In the genomic region with DNA sequence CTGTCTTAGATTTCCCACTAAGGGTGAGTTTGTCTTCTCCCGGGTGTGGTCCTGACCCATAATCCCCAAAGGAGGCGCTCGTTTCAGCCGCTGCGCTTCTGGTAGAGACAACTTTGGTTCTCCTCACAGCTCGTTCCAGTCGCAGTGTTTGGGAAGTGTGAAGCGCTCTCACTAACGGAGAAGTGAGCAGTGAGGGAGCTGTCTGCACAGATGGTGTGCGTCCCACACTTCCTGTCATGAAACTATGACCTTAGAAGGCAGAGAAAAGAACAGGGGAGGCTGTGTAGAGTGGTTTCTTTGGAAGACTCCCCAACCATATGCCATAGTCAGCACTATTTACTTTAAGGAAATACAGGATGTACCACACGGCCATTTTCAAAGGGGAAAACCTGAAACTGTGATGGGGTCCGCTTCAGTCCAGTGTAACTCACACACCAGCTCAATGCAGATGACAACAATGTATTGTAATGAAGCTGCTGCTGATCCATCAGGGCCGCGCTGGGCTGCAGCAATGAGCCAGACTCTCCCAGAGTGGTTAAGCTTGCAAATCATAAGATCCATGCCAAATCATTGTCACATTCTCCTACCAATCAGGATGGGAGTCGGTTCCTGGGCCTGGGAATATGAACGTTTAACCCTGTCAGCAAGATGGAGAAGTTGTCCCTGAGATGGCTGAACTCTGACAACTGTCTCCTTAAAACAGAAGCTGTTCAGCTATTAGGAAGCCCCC, we compare ENCODE assay signal across 12 mouse cellular contexts. TPM values are rescaled to one million over a fixed set of nuclear protein-coding genes. Genes with fewer than 3 reads are reported as not detected.
A peak's percentile ranks its signal among the peaks of the same experiment; 100 is the strongest.
DNase-seq lines count a peak whose midpoint lies in the region; ATAC-seq lines count a peak whose summit lies in the region.
"Had no signal": no experiment of that assay in that cellular context is flagged by ENCODE, and none has a peak within 500 bp of the region (broad histone marks: within the 10 kb centered on the region; RNA-seq: fewer than 3 reads in every experiment).

No protein-coding gene starts in this region.

- H3K4me1 ChIP-seq in forebrain, embryonic 13.5 days = peaks cover 8% of the 10 kb centered on the region; the same call in 1 of the 2 replicates
- no peaks in the 10 kb centered on the region for H3K4me1 ChIP-seq in forebrain, embryonic 12.5 days
- H3K4me1 ChIP-seq: midbrain, embryonic 13.5 days had no signal

- DNase-seq in left cerebral cortex, adult 18-20 months (ENCODE audit: low spot score in 2 of 2) = peak; percentile 63 to 72
- no peak for DNase-seq in left cerebral cortex, postnatal 4 days
- DNase-seq in kidney, postnatal 10 days = peak; percentile 53
- DNase-seq in right cerebral cortex, postnatal 14 days = peak; percentile 31
- DNase-seq in yolk sac, embryonic 10.5 days (ENCODE audit: low spot score) = no peak
- no peak for DNase-seq in natural killer cell, adult 2 months (ENCODE audit: low spot score in 2 of 2)
- DNase-seq: embryo, embryonic 11 days; liver had no signal

- H3K27me3 ChIP-seq in forebrain, embryonic 13.5 days = no peaks in the 10 kb centered on the region
- no peaks in the 10 kb centered on the region for H3K27me3 ChIP-seq in forebrain, embryonic 12.5 days
- H3K27me3 ChIP-seq: midbrain, embryonic 13.5 days had no signal

- ATAC-seq in forebrain, embryonic 13.5 days = peak; percentile 77
- ATAC-seq in forebrain, embryonic 12.5 days (ENCODE audit: low FRiP score) = no peak
- ATAC-seq: hindbrain, embryonic 16.5 days; midbrain, embryonic 13.5 days had no signal

- H3K9me3 ChIP-seq in forebrain, embryonic 13.5 days (replicated peaks) = no peaks in the 10 kb centered on the region
- no peaks in the 10 kb centered on the region for H3K9me3 ChIP-seq in forebrain, embryonic 12.5 days
- H3K9me3 ChIP-seq: midbrain, embryonic 13.5 days had no signal

- WGBS in forebrain, embryonic 13.5 days = 70% methylated on average over 16 of the region's 16 CpGs
- WGBS in forebrain, embryonic 12.5 days = 72% methylated on average over 16 of the region's 16 CpGs

- H3K27ac ChIP-seq in forebrain, embryonic 13.5 days = no peak overlapping the region
- H3K27ac ChIP-seq in forebrain, embryonic 12.5 days = no peak overlapping the region
- H3K27ac ChIP-seq: midbrain, embryonic 13.5 days had no signal

- peaks cover 39% of the 10 kb centered on the region for H3K36me3 ChIP-seq in forebrain, embryonic 13.5 days (ENCODE audit: poor library complexity, severe bottlenecking)
- peaks cover 19% of the 10 kb centered on the region for H3K36me3 ChIP-seq in forebrain, embryonic 12.5 days (replicated peaks)

- intact Hi-C loops in left cerebral cortex, postnatal 4 days (cut with DNase I) = no loop called here

- H3K4me3 ChIP-seq in forebrain, embryonic 13.5 days = no peak overlapping the region
- no peak overlapping the region for H3K4me3 ChIP-seq in forebrain, embryonic 12.5 days (replicated peaks)
- H3K4me3 ChIP-seq: midbrain, embryonic 13.5 days had no signal

- no peak overlapping the region for H3K4me2 ChIP-seq in forebrain, embryonic 13.5 days
- H3K4me2 ChIP-seq in forebrain, embryonic 12.5 days = no peak overlapping the region
- H3K4me2 ChIP-seq: midbrain, embryonic 13.5 days had no signal

- no peak overlapping the region for H3K9ac ChIP-seq in forebrain, embryonic 13.5 days
- no peak overlapping the region for H3K9ac ChIP-seq in forebrain, embryonic 12.5 days
- H3K9ac ChIP-seq: midbrain, embryonic 13.5 days had no signal

RNA-seq across cellular contexts. Expression of gene Tal2, which starts 28.9 kb away (rescaled TPM):
- polyA plus RNA-seq in forebrain, embryonic 13.5 days (2015; fragmentation: Nextera tagmentation; extraction: Ambion mirVana) = 0.97 and 1.1 TPM in 2 replicates
- 3.1 and 5.3 TPM in 2 replicates for polyA plus RNA-seq in forebrain, embryonic 12.5 days (2016; fragmentation: Nextera tagmentation; extraction: Ambion mirVana)
- total RNA-seq in left cerebral cortex, adult 18-20 months (2021) = under 1 TPM in 1 of 2 experiments, not detected in 1; 0.12 TPM
- under 1 TPM; 0.12 to 0.30 TPM for total RNA-seq in left cerebral cortex, postnatal 4 days (2021)

RNA-seq across cellular contexts. Expression of gene Fktn, which starts 36.8 kb away (rescaled TPM):
- polyA plus RNA-seq in forebrain, embryonic 13.5 days (2015; fragmentation: Nextera tagmentation; extraction: Ambion mirVana) = 19.3 and 20.5 TPM in 2 replicates
- polyA plus RNA-seq in forebrain, embryonic 12.5 days (2016; fragmentation: Nextera tagmentation; extraction: Ambion mirVana) = 21.8 and 22.7 TPM in 2 replicates
- 10 to 100 TPM; 26.8 to 28.3 TPM for total RNA-seq in left cerebral cortex, adult 18-20 months (2021)
- 10 to 100 TPM; 19.4 to 19.9 TPM for total RNA-seq in left cerebral cortex, postnatal 4 days (2021)

Comparison
In these comparisons a context has a peak if more than half of its experiments do, and no peak if none do; other contexts are left out.
1. DNase-seq: peak in left cerebral cortex, adult 18-20 months (2 of 2), kidney, postnatal 10 days (single experiment) and right cerebral cortex, postnatal 14 days (single experiment); none in left cerebral cortex, postnatal 4 days (single experiment), yolk sac, embryonic 10.5 days (single experiment) and natural killer cell, adult 2 months (0 of 2).